Mouse (Mus musculus) cerebellum, postnatal 14 days (tissue): Measurements from ENCODE around the gene Prdm12.
"Not testable (repeated sequence)": the region's sequence is repeated elsewhere in the genome, so short reads cannot be mapped to it uniquely, and the experiment has no call there.

Experiments
- DNase-seq, 2 experiments: peaks; one replicate each; pipeline ENCODE4 v3.0.0; 2021; ENCODE audit warnings: mixed read lengths in 2 of 2

Gene Prdm12

GRCm38 (mm10) chr2:31653971-31654853 is 14.4 kb downstream of the Prdm12 start:
- peak; percentile 53 to 65 for DNase-seq

GRCm38 (mm10) chr2:31654854-31655559 is 15.2 kb downstream of the Prdm12 start:
- peak; percentile 85 to 92 for DNase-seq

- DNase-seq: no peak
These were observed 16.5 kb downstream of the Prdm12 start for GRCm38 (mm10) chr2:31656374-31656773.

GRCm38 (mm10) chr2:31662939-31663803 is 23.3 kb downstream of the Prdm12 start:
- no peak for DNase-seq

GRCm38 (mm10) chr2:31663804-31664180 is 24.0 kb downstream of the Prdm12 start:
- DNase-seq: no peak

- peak; percentile 25 to 42 for DNase-seq
These were observed 27.5 kb downstream of the Prdm12 start for GRCm38 (mm10) chr2:31667332-31667731.

GRCm38 (mm10) chr2:31670551-31671035 is 30.8 kb downstream of the Prdm12 start, which contains the start of gene Exosc2:
Gene Exosc2, plus strand, starts transcription at chr2:31670715.
- peak; percentile 92 for DNase-seq

GRCm38 (mm10) chr2:31678641-31679040 is 38.8 kb downstream of the Prdm12 start:
- DNase-seq: no peak

GRCm38 (mm10) chr2:31681051-31681707 is 41.3 kb downstream of the Prdm12 start:
- not testable (repeated sequence) for DNase-seq

GRCm38 (mm10) chr2:31681731-31682235 is 41.9 kb downstream of the Prdm12 start:
- no peak for DNase-seq

GRCm38 (mm10) chr2:31683666-31684065 is 43.8 kb downstream of the Prdm12 start:
- peak; percentile 78 to 81 for DNase-seq

- peak; percentile 94 to 95 for DNase-seq
These were observed 48.5 kb downstream of the Prdm12 start, which contains the start of gene Abl1 for GRCm38 (mm10) chr2:31688074-31688925. Gene Abl1, plus strand, starts transcription at chr2:31688376.

GRCm38 (mm10) chr2:31689045-31689444 is 49.2 kb downstream of the Prdm12 start:
- no peak for DNase-seq

- no peak for DNase-seq
These were observed 50.2 kb downstream of the Prdm12 start for GRCm38 (mm10) chr2:31690063-31690462.

- DNase-seq: no peak
These were observed 58.4 kb downstream of the Prdm12 start for GRCm38 (mm10) chr2:31698209-31698608.

- DNase-seq: no peak
These were observed 61.0 kb downstream of the Prdm12 start for GRCm38 (mm10) chr2:31700545-31701446.

- DNase-seq: no peak
These were observed 63.4 kb downstream of the Prdm12 start for GRCm38 (mm10) chr2:31703226-31703625.
